Mouse (Mus musculus): ENCODE data around the gene P2rx7.

DNA sequence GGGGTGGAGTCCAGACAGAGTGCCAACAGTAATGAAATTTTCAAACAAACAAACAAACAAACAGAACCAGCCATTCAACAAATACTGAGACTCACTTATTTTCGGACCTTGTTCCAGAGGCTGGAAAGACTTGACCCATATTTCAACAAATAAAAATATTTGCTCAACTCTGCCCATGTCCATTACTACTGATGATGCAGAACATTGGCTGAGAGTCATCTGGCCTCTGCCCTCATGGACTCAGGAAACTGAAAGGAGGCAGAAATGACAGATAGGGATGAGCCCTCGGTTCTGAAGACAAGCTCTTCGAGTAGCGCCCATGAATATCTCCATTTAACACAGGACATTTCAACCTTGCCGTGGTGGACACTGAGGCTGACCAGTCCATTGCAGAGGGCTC is 21.2 kb upstream of the P2rx7 start:
- TF ChIP-seq CTCF (IDR thresholded peaks at IDR 0.05; ENCODE audit: extremely low read depth, insufficient read depth, insufficient read length, insufficient replicate concordance) (no peak), POLR2A (IDR thresholded peaks at IDR 0.05; ENCODE audit: low read depth, low read length) (no peak)

Data from spleen, adult 2 months (tissue).